Mouse (Mus musculus) lung, postnatal 36 days (tissue): ENCODE results near the gene Olfr446.

Source experiments
- DNase-seq: peaks from one replicate; pipeline ENCODE4 v3.0.0; 2022; ENCODE audit warnings: mixed read lengths

Gene Olfr446

GRCm38 (mm10) chr6:42921077-42921476 lies at the start of gene Olfr446:
Gene Olfr446, plus strand, starts transcription at chr6:42921377.
- no peak for DNase-seq

- DNase-seq = no peak
These were observed 44.9 kb upstream of the Olfr446 start for GRCm38 (mm10) chr6:42876323-42876722.

GRCm38 (mm10) chr6:42890141-42890540 lies 31.0 kb upstream of the Olfr446 start, which contains the start of gene Olfr448:
Gene Olfr448, plus strand, starts transcription at chr6:42890441.
- DNase-seq = no peak

GRCm38 (mm10) chr6:42900345-42900744 lies 20.8 kb upstream of the Olfr446 start:
- DNase-seq = no peak

- no peak for DNase-seq
These were observed 12.6 kb upstream of the Olfr446 start, which contains the start of gene Olfr447 for GRCm38 (mm10) chr6:42908578-42908977. Gene Olfr447, plus strand, starts transcription at chr6:42908878.

- no peak for DNase-seq
These were observed 27.6 kb downstream of the Olfr446 start, which contains the start of gene Olfr444 for GRCm38 (mm10) chr6:42948767-42949166. Gene Olfr444, plus strand, starts transcription at chr6:42949067.

- DNase-seq = no peak
These were observed 59.2 kb downstream of the Olfr446 start for GRCm38 (mm10) chr6:42980377-42980776.
